Mouse (Mus musculus) heart, embryonic 10.5 days (tissue): ENCODE results near the gene Nop10. TPM values are rescaled to one million over a fixed set of nuclear protein-coding genes. Genes with fewer than 3 reads are reported as not detected.

Experiments
- DNase-seq: peaks from one replicate; pipeline ENCODE4 v3.0.0-alpha.2; 2017; ENCODE audit warnings: low spot score
- H3K27ac ChIP-seq: fragments of 300-500 bp; sonication (generic); 2 replicates; pipeline ENCODE4 v1.5.1; 2016; ENCODE audit warnings: mild to moderate bottlenecking
- H3K27me3 ChIP-seq: fragments of 300-500 bp; sonication (generic); 2 replicates; pipeline ENCODE4 v1.6.1; 2016; ENCODE audit warnings: mild to moderate bottlenecking; ENCODE audit not compliant: poor library complexity, insufficient read depth, severe bottlenecking
- H3K36me3 ChIP-seq: fragments of 300-500 bp; sonication (generic); 2 replicates; pipeline ENCODE4 v1.6.1; 2016; ENCODE audit warnings: mild to moderate bottlenecking, moderate library complexity
- H3K4me1 ChIP-seq: fragments of 300-500 bp; sonication (generic); 2 replicates; pipeline ENCODE4 v1.6.1; 2016; ENCODE audit warnings: mild to moderate bottlenecking
- H3K4me3 ChIP-seq: fragments of 300-500 bp; sonication (generic); 2 replicates; pipeline ENCODE4 v1.5.1; 2016; ENCODE audit warnings: mild to moderate bottlenecking, moderate library complexity
- H3K9me3 ChIP-seq: fragments of 300-500 bp; sonication (generic); 2 replicates; pipeline ENCODE4 v1.6.1; 2016; ENCODE audit warnings: mild to moderate bottlenecking, moderate library complexity
- whole genome bisulfite sequencing: fragments of 180-500 bp; shearing (Covaris S2); methylation state at CpG from one replicate; pipeline ENCODE4 v1.1.7; 2016; 5-methylcytosine and 5-hydroxymethylcytosine counted together
- polyA plus RNA-seq: library from polyadenylated mRNA; unstranded; fragments of >200 nt; fragmentation: Nextera tagmentation; extraction: Ambion mirVana; gene quantifications from 2 replicates; pipeline ENCODE4 v1.2.1, GENCODE M21; 2016

The Nop10 gene
- polyA plus RNA-seq, 1 experiment from 2014 or later: 206 TPM

GRCm38 (mm10) chr2:112245307-112245706 lies 16.4 kb upstream of the Nop10 start:
- H3K4me3 ChIP-seq: no peak overlapping the region
- peaks cover 31% of the 10 kb centered on the region for H3K36me3 ChIP-seq
- no peak for DNase-seq
- no peak overlapping the region for H3K27ac ChIP-seq
- H3K4me1 ChIP-seq: peaks cover 16% of the 10 kb centered on the region
- 88% methylated on average over 5 of the region's 5 CpGs for WGBS
- H3K27me3 ChIP-seq: 0 out of 2 replicates have a peak, but pooled peaks cover 5% of the 10 kb centered on the region
- no peaks in the 10 kb centered on the region for H3K9me3 ChIP-seq

GRCm38 (mm10) chr2:112246193-112246592 lies 15.5 kb upstream of the Nop10 start:
- no peak overlapping the region for H3K4me3 ChIP-seq
- DNase-seq: no peak
- H3K27ac ChIP-seq: no peak overlapping the region
- peaks cover 31% of the 10 kb centered on the region for H3K36me3 ChIP-seq
- H3K27me3 ChIP-seq: 0 out of 2 replicates have a peak, but pooled peaks cover 5% of the 10 kb centered on the region
- no peaks in the 10 kb centered on the region for H3K9me3 ChIP-seq
- H3K4me1 ChIP-seq: peaks cover 7% of the 10 kb centered on the region
- 89% methylated on average over 6 of the region's 6 CpGs for WGBS

- Histone ChIP-seq H3K27me3 (0 out of 2 replicates have a peak, but pooled peaks cover 5% of the 10 kb centered on the region), H3K27ac (no peak overlapping the region), H3K36me3 (peaks cover 31% of the 10 kb centered on the region), H3K4me1 (0 out of 2 replicates have a peak, but pooled peaks cover 5% of the 10 kb centered on the region), H3K4me3 (no peak overlapping the region), H3K9me3 (no peaks in the 10 kb centered on the region)
- DNase-seq: no peak
- 79% methylated on average over 10 of the region's 10 CpGs for WGBS
Measured at GRCm38 (mm10) chr2:112247323-112247722, 14.4 kb upstream of the Nop10 start.

- Histone ChIP-seq H3K27me3 (no peaks in the 10 kb centered on the region), H3K9me3 (no peaks in the 10 kb centered on the region), H3K36me3 (peaks cover 12% of the 10 kb centered on the region; the same call in 1 of the 2 replicates), H3K27ac (no peak overlapping the region), H3K4me1 (no peaks in the 10 kb centered on the region), H3K4me3 (no peak overlapping the region)
- no peak for DNase-seq
- 75% methylated on average over 10 of the region's 10 CpGs for WGBS
Measured at GRCm38 (mm10) chr2:112249780-112250453, 11.8 kb upstream of the Nop10 start.

GRCm38 (mm10) chr2:112254675-112255515 lies 6.8 kb upstream of the Nop10 start:
- Histone ChIP-seq H3K27ac (no peak overlapping the region), H3K27me3 (no peaks in the 10 kb centered on the region), H3K9me3 (no peaks in the 10 kb centered on the region), H3K4me3 (no peak overlapping the region), H3K4me1 (peaks cover 6% of the 10 kb centered on the region), H3K36me3 (no peaks in the 10 kb centered on the region)
- 77% methylated on average over 7 of the region's 7 CpGs for WGBS
- DNase-seq: no peak

GRCm38 (mm10) chr2:112259241-112259962 lies 2.3 kb upstream of the Nop10 start, which contains the start of gene Nutm1:
Gene Nutm1 (minus strand): TSS chr2:112259291.
- 69% methylated on average over 10 of the region's 10 CpGs for WGBS
- DNase-seq: no peak
- Histone ChIP-seq H3K27ac (no peak within 1 kb of the TSS), H3K4me1 (peaks cover 14% of the 10 kb centered on the region), H3K4me3 (no peak within 1 kb of the TSS), H3K9me3 (no peaks in the 10 kb centered on the region), H3K27me3 (no peaks in the 10 kb centered on the region), H3K36me3 (0 out of 2 replicates have a peak, but pooled peaks cover 2% of the 10 kb centered on the region)

- peak overlapping the region; percentile 70 for H3K4me3 ChIP-seq
- no peaks in the 10 kb centered on the region for H3K27me3 ChIP-seq
- H3K4me1 ChIP-seq: peaks cover 13% of the 10 kb centered on the region; the same call in 1 of the 2 replicates
- no peaks in the 10 kb centered on the region for H3K9me3 ChIP-seq
- DNase-seq: peak; percentile 64
- 38% methylated on average over 4 of the region's 4 CpGs for WGBS
- peak overlapping the region; percentile 88 for H3K27ac ChIP-seq
- H3K36me3 ChIP-seq: 0 out of 2 replicates have a peak, but pooled peaks cover 2% of the 10 kb centered on the region
Measured at GRCm38 (mm10) chr2:112262779-112263295, 1.1 kb downstream of the Nop10 start.

GRCm38 (mm10) chr2:112264364-112264763 lies 2.6 kb downstream of the Nop10 start:
- H3K9me3 ChIP-seq: no peaks in the 10 kb centered on the region
- H3K4me1 ChIP-seq: peaks cover 13% of the 10 kb centered on the region; the same call in 1 of the 2 replicates
- 0 out of 2 replicates have a peak, but pooled peaks cover 2% of the 10 kb centered on the region for H3K36me3 ChIP-seq
- peak; percentile 19 for DNase-seq
- no peak overlapping the region for H3K4me3 ChIP-seq
- no peak overlapping the region for H3K27ac ChIP-seq
- H3K27me3 ChIP-seq: no peaks in the 10 kb centered on the region
- 74% methylated on average over 4 of the region's 4 CpGs for WGBS

GRCm38 (mm10) chr2:112265448-112266241 lies 3.9 kb downstream of the Nop10 start, which contains the start of gene Slc12a6:
Gene Slc12a6 (plus strand): TSS chr2:112265825.
- Histone ChIP-seq H3K36me3 (0 out of 2 replicates have a peak, but pooled peaks cover 2% of the 10 kb centered on the region), H3K4me1 (peaks cover 16% of the 10 kb centered on the region; the same call in 1 of the 2 replicates), H3K9me3 (no peaks in the 10 kb centered on the region), H3K27me3 (no peaks in the 10 kb centered on the region), H3K4me3 (peak within 1 kb of the TSS; percentile 90), H3K27ac (peak within 1 kb of the TSS; percentile 95)
- DNase-seq: peak; percentile 97
- under 1% methylated on average over 79 of the region's 85 CpGs for WGBS

- Histone ChIP-seq H3K4me3 (peak within 1 kb of the TSS; percentile 90), H3K27me3 (no peaks in the 10 kb centered on the region), H3K4me1 (peaks cover 16% of the 10 kb centered on the region; the same call in 1 of the 2 replicates), H3K36me3 (0 out of 2 replicates have a peak, but pooled peaks cover 3% of the 10 kb centered on the region), H3K9me3 (no peaks in the 10 kb centered on the region), H3K27ac (peak within 1 kb of the TSS; percentile 95)
- 2% methylated on average over 11 of the region's 11 CpGs for WGBS
- DNase-seq: peak; percentile 83
Measured at GRCm38 (mm10) chr2:112266242-112266592, 4.5 kb downstream of the Nop10 start, which contains the start of gene Gm21985. Gene Gm21985 (plus strand): TSS chr2:112266314.

- peak overlapping the region; percentile 90 for H3K4me3 ChIP-seq
- 41% methylated on average over 10 of the region's 10 CpGs for WGBS
- peak; percentile 75 for DNase-seq
- no peaks in the 10 kb centered on the region for H3K27me3 ChIP-seq
- peaks cover 16% of the 10 kb centered on the region; the same call in 1 of the 2 replicates for H3K4me1 ChIP-seq
- H3K27ac ChIP-seq: peak overlapping the region; percentile 95; the same call in 1 of the 2 replicates
- no peaks in the 10 kb centered on the region for H3K9me3 ChIP-seq
- H3K36me3 ChIP-seq: 0 out of 2 replicates have a peak, but pooled peaks cover 5% of the 10 kb centered on the region
Measured at GRCm38 (mm10) chr2:112266780-112267179, 5.1 kb downstream of the Nop10 start.
